Mouse (Mus musculus) naive thymus-derived CD4-positive, alpha-beta T cell, adult 2 months (primary cell): ENCODE results near the gene Pdap1.
"Not testable (repeated sequence)": the region's sequence is repeated elsewhere in the genome, so short reads cannot be mapped to it uniquely, and the experiment has no call there.

Experiments used
- DNase-seq: peaks from one replicate; pipeline ENCODE4 v3.0.0-alpha.2; 2011; ENCODE audit warnings: low read depth

The Pdap1 gene

DNA sequence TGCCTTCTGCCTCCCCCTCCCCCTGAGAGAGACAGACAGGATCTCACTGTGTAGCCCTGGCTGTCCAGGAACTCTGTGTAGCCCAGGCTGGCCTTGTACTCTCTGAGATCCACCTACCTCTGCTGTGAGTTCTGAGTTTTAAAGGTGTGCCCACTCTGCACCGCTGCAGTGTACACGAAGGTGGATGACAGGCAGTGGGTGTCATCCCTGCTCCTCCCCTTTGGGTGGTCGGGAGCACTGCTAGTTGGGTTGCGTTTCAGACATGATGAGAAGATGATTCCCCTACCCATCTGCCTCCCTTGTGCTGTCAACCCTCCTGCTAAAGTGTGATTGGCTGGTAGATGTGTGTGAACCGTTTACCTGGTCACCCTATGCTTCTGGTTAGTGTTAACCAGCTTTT, 21.6 kb downstream of the Pdap1 start:
- DNase-seq: no peak

DNA sequence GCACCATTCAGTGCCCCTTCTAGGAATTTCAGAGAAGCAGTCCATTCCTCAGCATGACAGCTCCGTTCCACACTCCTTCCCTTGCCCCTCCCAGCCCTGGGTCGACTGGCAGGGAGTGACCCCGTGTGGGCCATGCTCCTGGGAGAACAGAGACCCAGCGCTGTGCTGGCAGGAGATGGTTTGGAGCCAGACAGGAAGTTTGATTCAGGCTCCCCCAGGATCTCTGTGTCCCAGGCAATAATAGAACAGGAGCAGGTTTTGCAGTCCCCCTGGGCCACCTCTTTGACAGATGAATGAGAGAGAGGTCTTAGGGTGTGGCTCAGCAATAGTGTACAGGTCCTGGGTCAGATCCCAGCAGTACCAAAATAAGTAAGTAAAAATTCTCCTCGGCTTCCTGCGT, 22.0 kb downstream of the Pdap1 start:
- DNase-seq: no peak

DNA sequence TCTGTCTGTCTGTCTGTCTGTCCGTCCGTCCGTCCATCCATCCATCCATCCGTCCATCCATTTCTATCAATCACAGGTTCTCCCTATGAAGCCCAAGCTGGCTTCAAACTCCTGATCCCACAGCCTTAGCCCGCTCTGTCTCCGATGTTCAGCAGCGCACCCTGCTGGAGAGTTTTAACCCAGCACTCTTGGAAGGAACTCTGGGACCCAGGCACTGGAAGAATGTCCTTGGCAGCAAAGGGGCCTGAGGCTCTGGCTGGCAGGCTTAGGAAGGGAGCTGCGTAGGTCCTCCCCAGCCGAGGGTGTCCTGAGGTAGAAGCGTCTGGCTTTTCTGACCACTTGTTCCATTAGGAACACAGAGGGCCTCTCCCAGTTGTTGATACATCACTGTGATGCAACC, 23.1 kb downstream of the Pdap1 start:
- peak; percentile 66 for DNase-seq

DNA sequence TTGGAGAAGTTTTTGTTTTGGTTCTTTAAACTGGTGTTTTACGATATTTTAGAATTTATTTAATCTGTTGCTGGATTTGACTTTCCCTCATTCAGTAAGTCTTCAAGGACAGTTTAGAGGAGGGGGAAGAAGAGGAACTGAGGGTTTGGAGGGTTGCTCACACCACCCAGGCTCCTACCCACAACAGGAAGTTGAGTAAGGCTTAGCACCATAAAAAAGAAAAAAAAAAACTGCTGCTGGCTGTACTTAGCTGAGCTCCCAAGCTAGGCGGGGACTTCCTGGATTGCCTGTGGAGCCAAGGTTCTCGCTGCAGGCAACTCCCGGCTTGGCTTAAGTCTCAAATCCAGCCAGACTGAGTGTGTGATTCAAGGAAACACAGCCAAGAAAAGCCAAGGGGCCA, 23.7 kb downstream of the Pdap1 start:
- DNase-seq: peak; percentile 76

DNA sequence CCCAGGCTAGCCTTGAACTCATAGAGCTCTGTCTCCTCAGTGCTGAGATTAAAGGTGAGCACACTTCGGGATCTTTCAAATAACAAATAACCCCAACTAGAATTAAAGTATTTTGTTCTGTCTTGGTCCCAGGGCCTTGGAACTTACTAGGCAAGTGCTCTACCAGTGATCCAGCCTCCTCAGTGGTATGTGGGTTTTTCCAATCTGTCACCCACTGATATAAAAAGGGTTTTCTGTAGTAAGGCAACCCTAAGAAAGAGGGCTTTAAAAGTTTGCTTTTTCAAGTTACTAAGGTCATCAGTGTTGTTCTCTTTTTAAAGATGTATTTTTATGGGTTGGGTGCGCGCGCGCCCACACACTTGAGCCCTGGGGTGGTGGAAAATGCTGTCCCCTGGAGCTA, 24.3 kb downstream of the Pdap1 start:
- no peak for DNase-seq

DNA sequence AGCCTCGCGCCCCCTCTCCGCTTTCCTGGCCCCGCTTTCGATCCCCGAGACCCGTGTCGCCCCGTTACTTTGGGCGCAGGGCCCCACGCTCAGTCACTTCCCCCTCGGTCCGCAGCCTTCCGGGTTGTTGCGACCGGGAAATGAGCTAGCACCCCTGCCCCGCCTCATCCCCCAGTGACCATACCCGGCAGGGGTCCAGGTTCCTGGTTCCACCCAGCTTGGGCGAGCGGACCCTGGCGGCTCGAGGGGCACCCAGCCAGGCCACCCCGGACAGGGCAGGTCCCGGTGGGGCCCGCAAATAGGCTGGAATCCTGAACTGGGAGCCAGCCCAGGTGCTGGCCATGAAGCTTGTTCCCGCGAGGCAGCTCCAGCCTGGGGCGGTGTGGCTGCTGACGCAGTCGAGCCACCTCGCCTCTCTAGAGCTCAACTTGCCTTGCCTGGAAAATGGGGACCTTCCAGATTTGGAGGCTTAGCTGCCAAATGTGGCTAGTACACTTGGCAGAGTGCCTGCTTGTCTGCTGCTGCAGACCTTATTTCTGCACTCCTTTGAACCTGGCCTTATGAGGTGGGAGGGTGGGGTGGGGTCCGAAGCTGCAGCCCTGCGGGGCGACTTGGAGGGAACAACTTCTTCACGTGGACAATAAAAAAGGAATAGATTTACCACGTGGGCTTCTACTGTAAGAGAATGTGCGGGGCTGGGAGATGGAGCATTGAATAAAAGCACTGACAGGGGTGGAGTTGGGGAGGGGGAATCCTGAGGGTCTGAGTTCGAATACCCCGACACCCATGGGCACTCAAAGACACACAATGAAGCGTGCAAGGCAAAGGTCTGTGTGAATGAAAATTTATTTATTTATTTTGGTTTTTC, 25.2 kb downstream of the Pdap1 start:
- DNase-seq: peak; percentile 65

DNA sequence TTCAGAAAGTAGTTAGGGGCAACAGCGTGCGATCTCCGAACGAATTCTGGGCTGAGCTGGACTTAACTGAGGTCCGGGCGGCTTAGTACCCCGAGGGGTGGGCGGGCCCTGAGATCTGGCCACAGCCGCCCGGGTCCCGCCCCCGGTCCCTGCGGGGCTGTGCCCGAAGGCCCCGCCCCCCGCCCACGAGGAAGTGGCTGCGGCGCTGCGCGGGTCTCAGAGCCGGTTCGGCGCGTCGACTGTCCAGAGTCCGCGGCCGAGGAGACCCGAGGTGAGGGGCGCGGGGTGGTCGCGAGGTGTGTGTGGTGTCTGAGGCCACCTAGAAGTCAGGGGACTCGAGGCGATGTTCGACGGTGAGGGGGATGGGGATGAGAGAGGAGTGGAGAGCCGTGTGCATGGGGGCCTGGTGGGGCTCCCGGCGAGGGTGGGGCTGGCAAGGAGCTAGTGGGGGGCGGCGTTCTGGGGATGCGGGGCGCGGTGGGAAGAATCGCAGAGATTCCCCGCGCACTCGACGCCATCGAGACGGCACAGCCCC, 25.9 kb downstream of the Pdap1 start, which contains the start of gene Arpc1b:
Arpc1b (plus strand) TSS at position 145 of the 535 bp plus-strand sequence.
- peak; percentile 70 for DNase-seq

DNA sequence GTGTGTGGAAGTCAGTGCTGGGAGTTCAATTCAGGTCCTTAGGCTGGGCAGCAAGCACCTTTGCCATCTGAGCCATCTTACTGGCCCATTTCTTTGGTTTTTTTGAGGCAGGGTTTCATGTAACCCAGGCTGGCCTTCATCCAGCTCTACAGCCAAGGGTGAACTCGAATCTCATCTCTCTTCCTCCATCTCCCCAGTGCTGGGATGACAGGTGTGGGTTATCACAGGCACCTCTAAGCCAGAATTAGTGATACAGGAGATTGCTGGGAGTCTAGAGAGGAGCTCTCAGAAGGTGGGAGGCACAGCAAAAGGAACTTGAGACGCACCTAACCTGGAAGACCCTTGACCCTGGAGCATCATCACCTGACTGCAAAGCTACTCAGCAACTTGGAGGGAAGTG, 26.6 kb downstream of the Pdap1 start:
- DNase-seq: no peak

DNA sequence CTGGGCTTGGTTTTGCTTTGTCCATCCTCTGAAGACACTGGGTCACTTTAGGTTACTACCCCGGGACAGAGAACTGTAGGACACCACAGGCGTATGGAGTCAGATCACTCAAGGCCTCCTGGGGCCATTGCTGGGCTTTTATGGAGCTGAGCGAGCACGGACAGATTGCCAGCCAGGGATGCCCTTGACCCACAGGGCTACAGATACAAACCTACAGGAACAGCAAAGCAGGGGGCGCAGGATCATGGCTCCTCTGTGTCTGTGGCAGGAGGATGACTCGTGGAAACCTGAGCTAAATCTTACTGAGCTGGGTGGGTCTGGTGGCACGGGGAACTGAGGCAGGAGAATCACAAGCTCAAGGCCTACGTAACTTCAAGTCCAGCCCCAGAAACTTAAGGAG, 27.5 kb downstream of the Pdap1 start:
- DNase-seq: no peak

DNA sequence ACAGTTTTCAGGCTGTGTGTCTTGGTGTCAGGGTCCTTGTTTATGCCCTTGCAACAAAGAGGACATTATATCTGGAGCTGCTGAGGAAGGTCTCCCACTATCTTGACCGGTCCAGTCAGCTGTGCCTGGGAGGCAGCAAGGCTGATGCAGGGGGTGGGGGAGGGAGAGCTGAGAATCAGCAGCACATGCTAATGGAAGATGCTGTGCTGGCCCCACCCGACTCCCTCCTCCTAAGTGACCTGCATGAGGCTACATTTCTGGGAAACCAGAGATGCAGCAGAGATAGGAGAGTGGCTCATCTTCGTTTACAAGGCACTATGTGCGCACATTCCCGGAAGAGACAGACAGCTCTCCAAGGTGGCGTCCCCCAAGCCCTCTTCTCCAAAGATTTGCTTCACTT, 29.6 kb downstream of the Pdap1 start:
- DNase-seq: no peak

DNA sequence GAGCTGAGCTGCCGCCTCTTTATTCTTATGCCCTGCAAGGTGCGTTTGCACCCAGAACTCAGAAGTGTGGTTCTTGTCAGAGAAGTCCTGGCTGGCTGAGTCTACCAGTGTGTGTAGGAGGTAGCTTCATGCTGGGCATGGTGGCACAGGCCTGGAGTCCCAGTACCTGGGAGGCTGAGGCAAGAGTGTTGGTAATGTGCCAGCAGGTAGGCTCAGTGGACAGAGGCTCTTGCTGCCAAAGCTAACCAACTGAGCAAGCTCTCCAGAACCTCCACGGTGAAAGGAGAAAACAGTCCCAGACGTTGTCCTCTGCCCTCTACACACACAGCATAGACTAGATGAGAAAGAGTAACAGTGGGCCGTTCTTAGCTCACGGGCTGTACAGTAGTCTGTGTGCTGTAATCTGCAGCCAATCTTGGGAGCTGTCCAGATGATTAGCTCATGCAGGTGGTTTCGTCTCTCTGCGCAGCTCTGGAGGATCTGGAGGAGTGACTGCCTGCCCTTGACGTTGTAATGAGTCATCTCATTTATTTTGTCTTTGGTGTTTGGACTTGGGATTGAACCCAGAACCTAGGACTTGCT, 34.3 kb downstream of the Pdap1 start:
- DNase-seq: no peak

DNA sequence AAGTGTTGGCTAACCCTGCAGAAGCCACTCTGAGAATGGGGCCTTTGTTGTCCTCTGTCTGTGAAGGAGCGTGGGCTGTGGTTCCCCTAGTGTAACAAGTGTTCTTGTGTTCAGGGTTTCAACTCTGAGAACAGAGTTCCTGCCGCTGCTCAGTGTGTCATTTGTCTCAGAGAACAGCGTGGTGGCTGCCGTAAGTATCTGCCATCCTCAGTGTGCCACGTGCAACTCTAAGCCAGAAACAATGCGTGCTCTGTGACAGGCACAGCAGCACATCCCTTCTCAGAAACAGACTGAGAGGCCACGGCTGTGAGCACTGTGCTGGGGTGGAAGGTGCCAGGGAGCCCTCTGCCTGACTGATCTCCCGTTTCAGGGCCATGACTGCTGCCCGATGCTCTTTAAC, 35.7 kb downstream of the Pdap1 start:
- no peak for DNase-seq

DNA sequence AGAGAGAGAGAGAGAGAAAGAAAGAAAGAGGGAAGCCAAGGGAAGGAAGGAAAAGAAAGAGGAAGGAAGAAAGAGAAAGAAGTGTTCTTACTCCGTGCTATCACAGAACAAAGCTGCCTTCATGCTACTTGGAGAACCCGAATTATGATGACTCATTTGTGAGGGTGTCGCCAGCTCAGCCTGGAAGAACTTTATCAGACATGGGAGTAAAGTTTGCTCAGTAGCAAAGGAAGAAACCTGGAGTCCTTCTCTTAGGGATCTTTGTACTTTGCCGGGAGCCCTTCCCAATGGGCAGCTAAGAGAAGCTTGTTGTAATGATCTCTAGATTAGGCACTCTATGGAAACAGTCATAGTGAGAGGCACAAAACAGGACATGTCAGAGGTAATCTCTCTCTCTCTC, 37.3 kb downstream of the Pdap1 start:
- DNase-seq: no peak

DNA sequence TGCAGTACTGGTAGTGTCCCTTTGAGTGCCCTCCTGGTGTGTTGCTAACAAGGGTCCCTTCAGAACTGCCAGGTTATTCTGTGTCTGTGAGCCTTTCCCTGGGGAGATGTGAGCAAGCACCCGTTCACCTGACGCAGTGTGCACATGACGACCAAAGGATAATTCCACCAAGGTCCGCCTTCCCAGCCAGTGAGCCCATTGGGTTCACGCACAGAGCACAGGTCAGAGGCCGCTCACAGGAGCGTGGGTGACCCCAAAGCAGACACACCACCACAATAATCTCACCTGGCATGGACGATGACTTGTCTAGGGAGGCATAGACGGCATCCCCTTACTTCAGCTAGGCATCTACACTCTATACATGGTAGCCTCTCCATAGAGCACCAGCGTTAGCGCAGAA, 38.6 kb downstream of the Pdap1 start:
- not testable (repeated sequence) for DNase-seq

DNA sequence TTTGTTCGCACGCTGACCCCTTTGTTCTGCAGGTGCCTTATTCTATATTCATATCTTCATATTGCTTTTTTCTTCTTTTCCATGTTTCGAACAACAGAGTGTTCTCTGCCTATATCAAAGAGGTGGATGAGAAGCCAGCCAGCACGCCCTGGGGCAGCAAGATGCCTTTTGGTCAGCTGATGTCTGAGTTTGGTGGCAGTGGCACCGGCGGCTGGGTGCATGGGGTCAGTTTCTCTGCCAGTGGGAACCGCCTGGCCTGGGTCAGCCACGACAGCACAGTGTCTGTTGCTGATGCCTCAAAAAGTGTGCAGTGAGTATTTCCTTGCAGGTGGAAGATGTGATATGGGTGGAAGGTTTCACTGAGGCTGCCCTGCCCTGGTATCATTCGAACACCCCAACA, 39.1 kb downstream of the Pdap1 start:
- no peak for DNase-seq

DNA sequence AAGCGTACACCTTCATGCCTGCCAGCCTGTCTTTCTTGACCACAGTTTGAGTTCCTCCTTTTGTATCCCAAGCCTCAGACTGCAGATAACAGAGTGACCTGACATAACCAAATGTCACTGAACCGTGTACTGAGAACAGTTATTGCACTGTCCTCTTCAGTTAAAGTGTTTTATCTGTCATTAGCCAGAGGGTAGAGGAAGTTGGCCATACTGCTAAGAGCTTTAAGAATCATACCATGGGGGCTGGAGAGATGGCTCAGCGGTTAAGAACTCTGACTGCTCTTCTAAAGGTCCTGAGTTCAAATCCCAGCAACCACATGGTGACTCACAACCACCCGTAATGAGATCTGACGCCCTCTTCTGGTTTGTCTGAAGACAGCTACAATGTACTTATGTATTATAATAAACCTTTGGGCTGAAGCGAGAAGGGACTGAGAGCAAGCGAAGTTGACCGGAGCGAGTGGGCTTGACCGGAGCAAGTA, 41.7 kb downstream of the Pdap1 start:
- no peak for DNase-seq

DNA sequence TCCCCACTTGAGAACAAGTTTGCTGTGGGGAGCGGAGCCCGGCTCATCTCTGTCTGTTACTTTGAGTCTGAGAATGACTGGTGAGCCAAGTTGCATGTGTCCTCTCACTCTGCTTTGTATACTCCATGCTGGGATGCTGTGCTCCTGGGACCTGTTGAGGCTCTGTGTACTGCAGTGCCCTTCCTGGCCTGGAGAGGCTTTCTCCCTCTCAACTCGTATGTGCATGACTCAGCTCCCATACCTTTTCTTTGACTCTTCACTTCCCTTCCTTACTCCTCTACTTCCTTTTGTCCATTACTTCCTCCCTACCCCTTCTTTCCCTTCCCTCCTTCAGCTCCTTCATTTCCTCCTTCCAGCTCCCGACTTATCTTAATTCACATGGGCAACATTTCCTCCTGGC, 43.8 kb downstream of the Pdap1 start:
- no peak for DNase-seq

DNA sequence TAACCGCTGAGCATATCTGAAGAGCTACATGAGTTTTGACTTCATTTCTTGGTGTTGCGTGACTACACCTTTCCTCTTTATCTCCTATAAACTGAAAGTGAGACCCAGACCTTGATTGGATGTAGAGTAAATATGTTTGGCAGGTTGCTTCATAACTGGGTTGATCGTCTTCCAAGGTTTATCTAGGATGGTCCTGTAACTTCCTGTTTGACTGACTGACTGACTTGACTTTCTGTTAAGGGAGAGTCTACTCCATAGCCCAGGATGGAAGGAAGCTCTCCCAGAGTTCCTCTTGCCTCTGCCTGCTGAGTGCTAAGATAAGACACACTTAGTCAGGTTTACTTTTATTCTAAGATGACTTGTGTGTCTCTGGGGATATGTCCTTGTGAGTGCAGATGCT, 50.2 kb downstream of the Pdap1 start:
- DNase-seq: no peak

DNA sequence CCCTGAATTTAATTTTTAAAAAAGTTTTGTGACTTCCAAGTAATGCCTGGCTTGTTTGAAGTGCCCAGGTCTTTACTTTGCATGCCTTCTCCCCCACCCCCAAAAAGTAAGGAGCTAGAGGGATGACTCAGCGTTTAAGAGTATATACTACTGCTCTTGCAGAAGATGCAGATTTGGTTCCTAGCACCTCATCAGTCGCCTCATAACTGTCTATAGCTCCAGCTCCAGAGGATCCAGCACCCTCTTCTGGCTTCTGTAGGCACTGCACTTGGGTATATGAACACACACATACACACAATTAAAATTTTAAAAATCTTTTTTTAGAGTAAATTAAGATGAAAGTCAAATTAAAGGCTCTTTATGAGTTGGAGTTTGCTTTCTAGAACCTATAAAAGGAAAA, 51.9 kb downstream of the Pdap1 start:
- peak; percentile 29 for DNase-seq

DNA sequence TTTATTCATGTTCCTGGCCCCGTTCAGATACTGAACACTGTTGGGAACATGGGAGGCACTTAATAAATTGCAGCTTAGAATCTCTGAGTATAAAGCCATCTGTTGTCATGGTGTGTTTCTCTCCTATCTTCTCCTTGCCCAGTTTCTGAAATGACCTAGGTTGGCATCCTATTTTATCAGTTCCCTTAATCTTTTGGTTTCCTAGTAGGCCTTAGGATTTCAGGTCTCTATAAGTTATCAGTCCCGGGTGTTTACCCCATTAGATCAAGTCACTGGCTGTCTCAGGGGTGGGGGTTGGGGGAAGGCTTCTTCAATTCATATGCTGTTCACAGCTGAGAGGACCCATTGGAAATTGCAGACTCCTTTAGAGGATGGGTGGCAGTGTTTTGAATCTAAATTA, 55.2 kb downstream of the Pdap1 start:
- DNase-seq: no peak

DNA sequence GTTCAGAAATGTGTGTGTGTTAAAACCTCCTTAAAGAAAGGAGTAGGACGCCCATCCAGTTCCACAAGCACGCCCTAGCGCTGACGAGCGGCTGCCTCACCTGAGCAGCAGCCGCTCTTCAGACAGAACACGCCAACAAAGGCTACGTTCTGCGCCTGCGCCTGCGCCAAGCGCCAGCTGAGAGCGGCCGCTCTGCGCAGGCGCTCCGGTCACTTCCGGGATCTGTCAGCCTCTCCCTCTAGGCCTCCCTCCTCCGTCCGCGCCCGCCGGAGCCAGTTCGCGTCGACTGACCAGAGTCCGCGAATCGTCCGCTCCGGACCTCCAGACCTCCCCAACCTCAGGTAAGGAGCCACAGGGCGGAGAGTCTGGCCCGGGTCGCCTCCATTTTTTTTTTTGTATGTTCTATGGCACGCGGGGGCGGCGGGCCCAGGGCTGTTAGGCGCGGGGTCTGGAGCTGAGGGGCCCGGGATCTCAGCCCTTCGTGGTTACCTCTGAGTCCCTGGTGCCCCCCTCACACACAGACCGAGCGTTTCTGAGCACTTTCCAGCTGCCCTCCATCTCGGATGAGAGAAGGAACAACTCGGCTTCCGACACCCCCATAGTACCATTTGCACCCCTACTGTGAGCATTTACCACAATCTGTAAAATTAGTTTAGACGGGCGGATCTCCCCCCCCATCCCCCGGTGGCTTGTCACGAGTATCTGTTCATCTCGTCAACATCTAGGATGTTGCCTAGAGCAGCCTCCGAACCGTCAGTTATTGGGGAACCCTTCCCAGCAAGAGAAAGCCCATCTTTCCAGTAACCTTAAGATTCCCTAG, 56.2 kb downstream of the Pdap1 start, which contains the start of the genes Arpc1a and Kpna7:
Arpc1a (plus strand) TSS at position 199 of the 820 bp plus-strand sequence.
Kpna7 (minus strand) TSS at position 399 of the 820 bp plus-strand sequence.
- DNase-seq: peak; percentile 98

DNA sequence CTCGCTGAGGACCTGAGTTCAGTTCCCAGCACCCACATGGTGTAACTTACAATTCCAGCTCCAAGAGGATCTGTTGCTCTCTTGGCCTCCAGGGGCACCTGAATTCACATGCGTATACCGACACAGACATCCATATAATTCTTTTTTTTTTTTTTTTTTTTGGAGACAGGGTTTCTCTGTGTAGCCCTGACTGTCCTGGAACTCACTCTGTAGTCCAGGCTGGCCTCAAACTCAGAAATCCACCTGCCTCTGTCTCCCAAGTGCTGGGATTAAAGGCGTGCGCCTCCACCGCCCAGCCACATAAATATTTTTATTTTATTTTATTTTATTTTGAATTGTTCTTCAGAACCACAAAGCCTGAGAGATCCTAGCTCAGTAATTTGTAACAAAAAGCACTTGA, 56.8 kb downstream of the Pdap1 start:
- DNase-seq: not testable (repeated sequence)
